25 mouse cellular contexts compared by ENCODE assay signal in genomic region chr8:117859095-117859494, GRCm38 (mm10). TPM values are rescaled to one million over a fixed set of nuclear protein-coding genes. Genes with fewer than 3 reads are reported as not detected.
DNase-seq lines count a peak whose midpoint lies in the region; ATAC-seq and TF ChIP-seq lines count a peak whose summit lies in the region.
"Had no signal": no experiment of that assay in that cellular context is flagged by ENCODE, and none has a peak within 500 bp of the region (broad histone marks: within the 10 kb centered on the region; RNA-seq: fewer than 3 reads in every experiment).

No protein-coding gene starts in this region.

- no peaks in the 10 kb centered on the region for H3K9me3 ChIP-seq in forebrain, embryonic 16.5 days (ENCODE audit: control insufficient read depth, low read length)
- no peaks in the 10 kb centered on the region for H3K9me3 ChIP-seq in forebrain, embryonic 14.5 days (replicated peaks; ENCODE audit: control insufficient read depth, low read length)
- H3K9me3 ChIP-seq in hindbrain, embryonic 11.5 days (ENCODE audit: control insufficient read depth, low read length) = no peaks in the 10 kb centered on the region
- H3K9me3 ChIP-seq in hindbrain, postnatal 0 days (ENCODE audit: low read length) = no peaks in the 10 kb centered on the region
- H3K9me3 ChIP-seq in ES-E14 (ENCODE audit: control insufficient read depth, insufficient read depth, low read depth, low read length) = no peaks in the 10 kb centered on the region
- H3K9me3 ChIP-seq: forebrain, embryonic 10.5 days; forebrain, embryonic 13.5 days; heart, embryonic 12.5 days; hindbrain, embryonic 12.5 days; hindbrain, embryonic 15.5 days had no signal

- no peak for ATAC-seq in forebrain, embryonic 16.5 days
- no peak for ATAC-seq in forebrain, embryonic 14.5 days
- no peak for ATAC-seq in hindbrain, embryonic 11.5 days (ENCODE audit: low FRiP score)
- no peak for ATAC-seq in hindbrain, postnatal 0 days
- ATAC-seq: intestine, embryonic 16.5 days; Patski had no signal

- 0 out of 2 replicates have a peak overlapping the region, but pooled peaks have one; percentile 25 for H3K9ac ChIP-seq in forebrain, embryonic 16.5 days (replicated peaks; ENCODE audit: low read depth, low read length)
- H3K9ac ChIP-seq in forebrain, embryonic 14.5 days (ENCODE audit: low read length) = no peak overlapping the region
- no peak overlapping the region for H3K9ac ChIP-seq in hindbrain, embryonic 11.5 days (ENCODE audit: low read depth, low read length)
- no peak overlapping the region for H3K9ac ChIP-seq in hindbrain, postnatal 0 days (replicated peaks; ENCODE audit: low read length)
- H3K9ac ChIP-seq in ES-E14 (ENCODE audit: insufficient read depth, low read depth, low read length, poor library complexity, severe bottlenecking) = no peak overlapping the region
- H3K9ac ChIP-seq: forebrain, embryonic 13.5 days; heart, embryonic 12.5 days; hindbrain, embryonic 12.5 days; hindbrain, embryonic 15.5 days had no signal

- no peak overlapping the region for H3K4me2 ChIP-seq in forebrain, embryonic 16.5 days (ENCODE audit: low read length)
- no peak overlapping the region for H3K4me2 ChIP-seq in forebrain, embryonic 14.5 days (ENCODE audit: low read length)
- no peak overlapping the region for H3K4me2 ChIP-seq in hindbrain, embryonic 11.5 days (replicated peaks; ENCODE audit: low read depth, low read length)
- H3K4me2 ChIP-seq in hindbrain, postnatal 0 days (ENCODE audit: low read depth, low read length) = no peak overlapping the region

- 42% methylated on average over 7 of the region's 7 CpGs for WGBS in forebrain, embryonic 16.5 days
- 49% methylated on average over 7 of the region's 7 CpGs for WGBS in forebrain, embryonic 14.5 days
- WGBS in hindbrain, embryonic 11.5 days = 63% methylated on average over 7 of the region's 7 CpGs
- WGBS in hindbrain, postnatal 0 days = 54% methylated on average over 7 of the region's 7 CpGs

- H3K36me3 ChIP-seq in forebrain, embryonic 16.5 days (ENCODE audit: control insufficient read depth, insufficient read depth) = no peaks in the 10 kb centered on the region
- no peaks in the 10 kb centered on the region for H3K36me3 ChIP-seq in forebrain, embryonic 14.5 days (ENCODE audit: control insufficient read depth, insufficient read depth, low read length)
- no peaks in the 10 kb centered on the region for H3K36me3 ChIP-seq in hindbrain, embryonic 11.5 days (ENCODE audit: control insufficient read depth, insufficient read depth, low read length)
- H3K36me3 ChIP-seq in hindbrain, postnatal 0 days (ENCODE audit: insufficient read depth, low read length) = no peaks in the 10 kb centered on the region
- no peaks in the 10 kb centered on the region for H3K36me3 ChIP-seq in ES-E14 (ENCODE audit: control insufficient read depth, insufficient read depth, low read length, poor library complexity, severe bottlenecking)
- H3K36me3 ChIP-seq: forebrain, embryonic 10.5 days; heart, embryonic 12.5 days; hindbrain, embryonic 12.5 days; hindbrain, embryonic 15.5 days had no signal

- in situ Hi-C loops in ES-E14 (cut with MboI; ENCODE audit: low sequenced_read_pairs in 2 of 2, unreplicated experiment in 2 of 2) = no loop called here

- H3K27ac ChIP-seq in forebrain, embryonic 16.5 days (ENCODE audit: low read length) = no peak overlapping the region
- no peak overlapping the region for H3K27ac ChIP-seq in forebrain, embryonic 14.5 days (ENCODE audit: low read depth, low read length)
- no peak overlapping the region for H3K27ac ChIP-seq in hindbrain, embryonic 11.5 days (ENCODE audit: low read depth, low read length)
- H3K27ac ChIP-seq in hindbrain, postnatal 0 days = no peak overlapping the region
- no peak overlapping the region for H3K27ac ChIP-seq in ES-E14 (ENCODE audit: insufficient read depth, low read depth, low read length, poor library complexity, severe bottlenecking)
- H3K27ac ChIP-seq: forebrain, embryonic 10.5 days; hindbrain, embryonic 12.5 days; hindbrain, embryonic 15.5 days had no signal

- DNase-seq in forebrain, embryonic 14.5 days (ENCODE audit: low spot score) = no peak
- peak; percentile 14 for DNase-seq in hindbrain, embryonic 11.5 days (ENCODE audit: low spot score)
- DNase-seq in hindbrain, postnatal 0 days (ENCODE audit: low spot score) = no peak
- DNase-seq in ES-E14 (ENCODE audit: low read depth, low spot score) = no peak
- DNase-seq in brain, embryonic 14.5 days (ENCODE audit: low read depth) = peak; percentile 55
- DNase-seq in adrenal gland, postnatal 36 days = no peak
- DNase-seq in cerebellum, adult 9-10 months = no peak
- DNase-seq: adrenal gland, adult 2 months; adrenal gland, postnatal 14 days; B cell, adult 2 months; cerebellum, adult 18-20 months; cerebellum, adult 9-11 months; cerebellum, postnatal 25 days; gastrocnemius, postnatal 25 days; heart, postnatal 36 days; kidney, adult 18-20 months; kidney, adult 9 months had no signal

- TF ChIP-seq CTCF in hindbrain, postnatal 0 days (IDR thresholded peaks at IDR 0.05; ENCODE audit: low read depth) = no peak
- TF ChIP-seq CTCF in brain, embryonic 14.5 days (IDR thresholded peaks at IDR 0.05; ENCODE audit: borderline replicate concordance, extremely low read depth, insufficient read depth, insufficient read length) = no peak

- no peak for TF ChIP-seq POLR2A in brain, embryonic 14.5 days (IDR thresholded peaks at IDR 0.05; ENCODE audit: borderline replicate concordance, extremely low read depth, insufficient read depth, insufficient read length, poor library complexity, severe bottlenecking)

- no peak overlapping the region for H3K4me3 ChIP-seq in forebrain, embryonic 16.5 days (replicated peaks; ENCODE audit: low read length)
- no peak overlapping the region for H3K4me3 ChIP-seq in forebrain, embryonic 14.5 days (ENCODE audit: low read depth, low read length)
- H3K4me3 ChIP-seq in hindbrain, embryonic 11.5 days (ENCODE audit: low read depth, low read length) = no peak overlapping the region
- H3K4me3 ChIP-seq in hindbrain, postnatal 0 days (ENCODE audit: low read length) = no peak overlapping the region
- H3K4me3 ChIP-seq in ES-E14 (ENCODE audit: insufficient read depth in 1 of 2, low read depth in 1 of 2, low read length in 2 of 2, poor library complexity in 1 of 2, severe bottlenecking in 1 of 2) = no peak overlapping the region
- H3K4me3 ChIP-seq: forebrain, embryonic 13.5 days; hindbrain, embryonic 12.5 days; hindbrain, embryonic 15.5 days had no signal

- H3K27me3 ChIP-seq in forebrain, embryonic 16.5 days (replicated peaks; ENCODE audit: control insufficient read depth, insufficient read depth, low read length) = no peaks in the 10 kb centered on the region
- H3K27me3 ChIP-seq in forebrain, embryonic 14.5 days (replicated peaks; ENCODE audit: control insufficient read depth, insufficient read depth, low read length) = no peaks in the 10 kb centered on the region
- no peaks in the 10 kb centered on the region for H3K27me3 ChIP-seq in hindbrain, embryonic 11.5 days (ENCODE audit: control insufficient read depth, insufficient read depth, low read length)
- H3K27me3 ChIP-seq in hindbrain, postnatal 0 days (ENCODE audit: insufficient read depth, low read length) = no peaks in the 10 kb centered on the region
- H3K27me3 ChIP-seq: forebrain, embryonic 13.5 days; heart, embryonic 12.5 days; hindbrain, embryonic 15.5 days had no signal

- H3K4me1 ChIP-seq in forebrain, embryonic 16.5 days (replicated peaks; ENCODE audit: control insufficient read depth, insufficient read depth, low read length) = peaks cover 7% of the 10 kb centered on the region
- H3K4me1 ChIP-seq in forebrain, embryonic 14.5 days (ENCODE audit: control insufficient read depth, insufficient read depth, low read length) = peaks cover 9% of the 10 kb centered on the region
- H3K4me1 ChIP-seq in hindbrain, embryonic 11.5 days (replicated peaks; ENCODE audit: control insufficient read depth, insufficient read depth, low read length) = peaks cover 3% of the 10 kb centered on the region; the same call in 1 of the 2 replicates
- H3K4me1 ChIP-seq in hindbrain, postnatal 0 days (ENCODE audit: insufficient read depth, low read length) = no peaks in the 10 kb centered on the region
- peaks cover 0 to 18% of the 10 kb centered on the region in 2 experiments; a peak in 2 of 4 replicates for H3K4me1 ChIP-seq in ES-E14 (ENCODE audit: control insufficient read depth in 2 of 2, insufficient read depth in 2 of 2, low read length in 2 of 2, poor library complexity in 1 of 2)

TF ChIP-seq in ES-E14, 5 proteins besides CTCF, POLR2A, EP300 and RAD21:
- TF ChIP-seq CHD2 (IDR thresholded peaks at IDR 0.05; ENCODE audit: low read depth, low read length) = no peak
- peak; percentile 86 for TF ChIP-seq ZNF384 (IDR thresholded peaks at IDR 0.05; ENCODE audit: low read depth, low read length)

RNA-seq across cellular contexts. Expression of gene Mphosph6, which starts 57.4 kb away (rescaled TPM):
- 35.8 and 40.4 TPM in 2 replicates for polyA plus RNA-seq in forebrain, embryonic 16.5 days (2015; fragmentation: Nextera tagmentation; extraction: Ambion mirVana)
- 41.9 and 43.4 TPM in 2 replicates for polyA plus RNA-seq in forebrain, embryonic 14.5 days (2014; fragmentation: Nextera tagmentation; extraction: Ambion mirVana)
- polyA plus RNA-seq in hindbrain, embryonic 11.5 days (2014; fragmentation: Nextera tagmentation; extraction: Ambion mirVana) = 57.7 and 59.0 TPM in 2 replicates
- 12.5 and 12.8 TPM in 2 replicates for total RNA-seq in hindbrain, postnatal 0 days (2014; rRNA removed)
- polyA plus RNA-seq in hindbrain, postnatal 0 days (2015; fragmentation: Nextera tagmentation; extraction: Ambion mirVana) = 41.0 and 45.9 TPM in 2 replicates
- 34.9 and 51.9 TPM in 2 replicates for total RNA-seq in ES-E14 (2012; rRNA removed)
- polyA plus RNA-seq in brain, embryonic 14.5 days (2012; rRNA removed) = 19.8 and 21.5 TPM in 2 replicates
- total RNA-seq in adrenal gland, postnatal 36 days (2021) = 10 to 100 TPM; 14.3 to 16.2 TPM

Comparison
In these comparisons a context has a peak if more than half of its experiments do, and no peak if none do; other contexts are left out.
1. DNase-seq: peak in hindbrain, embryonic 11.5 days (single experiment) and brain, embryonic 14.5 days (single experiment); none in forebrain, embryonic 14.5 days (single experiment), hindbrain, postnatal 0 days (single experiment), ES-E14 (single experiment), adrenal gland, postnatal 36 days (0 of 2) and cerebellum, adult 9-10 months (single experiment).